Mouse (Mus musculus) erythroblast, embryonic 14.5 days (primary cell): Measurements from ENCODE around the gene Smad3.

ENCODE experiments used
- GATA1 ChIP-seq: IDR thresholded peaks from 2 replicates; pipeline ENCODE4 v1.6.1; 2012; ENCODE audit warnings: low read length, inconsistent platforms, mixed read lengths
- TAL1 ChIP-seq: IDR thresholded peaks from 3 replicates; pipeline ENCODE4 v1.6.1; 2012; ENCODE audit warnings: low read length, inconsistent platforms, mixed read lengths

DNA sequence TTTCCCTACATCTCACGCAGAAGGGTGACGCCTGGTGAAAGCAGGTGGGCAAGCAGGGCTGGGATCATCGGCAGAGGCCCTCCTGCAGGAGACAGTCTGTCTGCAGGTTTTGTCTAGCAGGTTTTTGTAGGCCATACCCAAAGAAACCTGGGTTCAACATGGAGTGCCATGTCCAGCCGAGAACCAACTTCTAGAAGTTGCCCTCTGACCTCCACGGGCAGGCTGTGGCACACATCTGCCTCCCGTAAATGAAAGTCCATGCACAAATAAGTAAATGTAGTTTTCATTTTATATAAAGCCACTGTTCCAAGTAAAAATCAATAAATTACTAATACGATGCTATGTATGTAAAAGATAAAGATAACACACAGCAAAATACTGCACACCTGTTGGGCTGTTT, 3.0 kb upstream of the Smad3 start:
- TF ChIP-seq GATA1 (no peak), TAL1 (no peak)
